Comparison of ENCODE assay signal across 8 mouse cellular contexts in genomic region chr10:60002203-60002602, GRCm38 (mm10). TPM values are rescaled to one million over a fixed set of nuclear protein-coding genes. Genes with fewer than 3 reads are reported as not detected.
DNase-seq lines count a peak whose midpoint lies in the region; ATAC-seq and TF ChIP-seq lines count a peak whose summit lies in the region.

No protein-coding gene starts in this region.

- H3K27ac ChIP-seq in heart, embryonic 13.5 days (replicated peaks), result peak overlapping the region; percentile 96
- peak overlapping the region; percentile 95 for H3K27ac ChIP-seq in MEL (ENCODE audit: control insufficient read depth, low read depth, low read length)
- H3K27ac ChIP-seq in limb, embryonic 13.5 days, result peak overlapping the region; percentile 98
- H3K27ac ChIP-seq in small intestine, adult 2 months (ENCODE audit: insufficient read depth, low read depth, low read length), result peak overlapping the region; percentile 99

- peak overlapping the region; percentile 85 for H3K9ac ChIP-seq in heart, embryonic 13.5 days
- peak overlapping the region; percentile 91 for H3K9ac ChIP-seq in MEL (ENCODE audit: control insufficient read depth, low read depth, low read length, poor library complexity, severe bottlenecking)
- H3K9ac ChIP-seq in limb, embryonic 13.5 days, result peak overlapping the region; percentile 81

- TF ChIP-seq EP300 in MEL (IDR thresholded peaks at IDR 0.05; ENCODE audit: low read depth in 1 of 2, low read length in 2 of 2), result no peak

- H3K27me3 ChIP-seq in heart, embryonic 13.5 days (replicated peaks), result no peaks in the 10 kb centered on the region
- no peaks in the 10 kb centered on the region for H3K27me3 ChIP-seq in MEL (ENCODE audit: control insufficient read depth in 1 of 2, insufficient read depth in 2 of 2, low read length in 2 of 2)
- no peaks in the 10 kb centered on the region for H3K27me3 ChIP-seq in limb, embryonic 13.5 days
- H3K27me3 ChIP-seq in small intestine, adult 2 months (ENCODE audit: control insufficient read depth, insufficient read depth, low read length), result no peaks in the 10 kb centered on the region

- 3% methylated on average over 12 of the region's 12 CpGs for WGBS in heart, embryonic 13.5 days
- 3% methylated on average over 12 of the region's 12 CpGs for WGBS in limb, embryonic 13.5 days
- WGBS in small intestine, adult 2 months, result under 1% methylated on average over 12 of the region's 12 CpGs

- no peak for TF ChIP-seq RAD21 in MEL (IDR thresholded peaks at IDR 0.05; ENCODE audit: low read depth, low read length)

- no peak for ATAC-seq in heart, embryonic 13.5 days (ENCODE audit: extremely low read depth, insufficient number of reproducible peaks, low FRiP score, low TSS enrichment)
- ATAC-seq in erythroid progenitor cell, adult 5-6 weeks (replicated peaks; ENCODE audit: low FRiP score, poor library complexity, severe bottlenecking), result peak; percentile 32
- no peak for ATAC-seq in limb, embryonic 13.5 days (ENCODE audit: low FRiP score, low read depth)

- H3K9me3 ChIP-seq in heart, embryonic 13.5 days, result no peaks in the 10 kb centered on the region
- H3K9me3 ChIP-seq in MEL (replicated peaks; ENCODE audit: insufficient read depth, low read length), result no peaks in the 10 kb centered on the region
- no peaks in the 10 kb centered on the region for H3K9me3 ChIP-seq in limb, embryonic 13.5 days

- H3K36me3 ChIP-seq in heart, embryonic 13.5 days, result peaks cover 25% of the 10 kb centered on the region
- H3K36me3 ChIP-seq in MEL (ENCODE audit: control insufficient read depth in 1 of 2, insufficient read depth in 2 of 2, low read length in 2 of 2), result peaks cover 0 to 32% of the 10 kb centered on the region in 2 experiments; a peak in 2 of 4 replicates
- H3K36me3 ChIP-seq in limb, embryonic 13.5 days, result peaks cover 11% of the 10 kb centered on the region
- H3K36me3 ChIP-seq in small intestine, adult 2 months (ENCODE audit: control insufficient read depth, insufficient read depth, low read length), result 0 out of 2 replicates have a peak, but pooled peaks cover 2% of the 10 kb centered on the region

- TF ChIP-seq CTCF in MEL (IDR thresholded peaks at IDR 0.05 in 2 of 3, conservative IDR thresholded peaks at IDR 0.05 in 1 of 3; ENCODE audit: control insufficient read depth in 1 of 3, insufficient read depth in 1 of 3, low read depth in 2 of 3, low read length in 3 of 3, poor library complexity in 1 of 3, severe bottlenecking in 1 of 3), result no peak
- no peak for TF ChIP-seq CTCF in small intestine, adult 2 months (IDR thresholded peaks at IDR 0.05; ENCODE audit: extremely low read depth, insufficient read length, insufficient replicate concordance, low read depth, low read length)

- peaks cover 16% of the 10 kb centered on the region for H3K79me2 ChIP-seq in MEL (ENCODE audit: control insufficient read depth, insufficient read depth, low read length, poor library complexity)

- TF ChIP-seq POLR2A in MEL (IDR thresholded peaks at IDR 0.05; ENCODE audit: control insufficient read depth in 1 of 2, insufficient read depth in 1 of 2, low read depth in 1 of 2, low read length in 2 of 2, poor library complexity in 1 of 2), result no peak; a peak in 1 of 4 replicates
- TF ChIP-seq POLR2A in small intestine, adult 2 months (IDR thresholded peaks at IDR 0.05; ENCODE audit: low read depth, low read length), result no peak

- no peak for DNase-seq in heart, adult 8-10 months (ENCODE audit: low spot score)
- peak; percentile 86 for DNase-seq in MEL (ENCODE audit: low read depth, low spot score)
- no peak for DNase-seq in T-cell, adult 2 months (ENCODE audit: low spot score)
- no peak for DNase-seq in kidney, postnatal 14 days

- peak overlapping the region; percentile 92 for H3K4me2 ChIP-seq in heart, embryonic 13.5 days
- peak overlapping the region; percentile 85 for H3K4me2 ChIP-seq in limb, embryonic 13.5 days (replicated peaks)

- H3K4me1 ChIP-seq in heart, embryonic 13.5 days, result peaks cover 26% of the 10 kb centered on the region
- H3K4me1 ChIP-seq in MEL (ENCODE audit: control insufficient read depth in 1 of 2, insufficient read depth in 2 of 2, low read length in 2 of 2), result peaks cover 7 to 17% of the 10 kb centered on the region in 2 experiments
- peaks cover 29% of the 10 kb centered on the region for H3K4me1 ChIP-seq in limb, embryonic 13.5 days
- H3K4me1 ChIP-seq in small intestine, adult 2 months (ENCODE audit: control insufficient read depth, insufficient read depth, insufficient read length, low read length), result peaks cover 4% of the 10 kb centered on the region; the same call in 1 of the 2 replicates

- peak overlapping the region; percentile 60 for H3K4me3 ChIP-seq in heart, embryonic 13.5 days
- H3K4me3 ChIP-seq in MEL (ENCODE audit: control insufficient read depth in 1 of 2, insufficient read depth in 1 of 2, low read depth in 2 of 2, low read length in 2 of 2), result peak overlapping the region; percentile 76 to 90
- H3K4me3 ChIP-seq in limb, embryonic 13.5 days, result peak overlapping the region; percentile 68
- peak overlapping the region; percentile 84 for H3K4me3 ChIP-seq in small intestine, adult 2 months (ENCODE audit: low read depth, low read length)

TF ChIP-seq in MEL, 35 proteins besides CTCF, POLR2A, EP300 and RAD21 (continues in another document):
- TF ChIP-seq GABPA (IDR thresholded peaks at IDR 0.05; ENCODE audit: low read depth, low read length) (no peak), UBTF (IDR thresholded peaks at IDR 0.05; ENCODE audit: borderline replicate concordance, insufficient read depth, low read depth, low read length) (no peak), RCOR1 (IDR thresholded peaks at IDR 0.05; ENCODE audit: low read depth, low read length) (no peak), TBP (IDR thresholded peaks at IDR 0.05; ENCODE audit: low read depth, low read length) (peak; percentile 57; the same call in 1 of the 2 replicates), ZMIZ1 (IDR thresholded peaks at IDR 0.05; ENCODE audit: low read depth, low read length) (no peak), ZKSCAN1 (IDR thresholded peaks at IDR 0.05; ENCODE audit: low read depth, low read length) (no peak), ELF1 (IDR thresholded peaks at IDR 0.05; ENCODE audit: low read depth, low read length) (no peak), TAL1 (IDR thresholded peaks at IDR 0.05; ENCODE audit: low read length) (no peak), POLR2AphosphoS2 (IDR thresholded peaks at IDR 0.05; ENCODE audit: low read length) (no peak), MAZ (IDR thresholded peaks at IDR 0.05; ENCODE audit: low read depth, low read length) (0 out of 2 replicates have a peak, but pooled peaks have one; percentile 71), ZC3H11A (IDR thresholded peaks at IDR 0.05; ENCODE audit: low read depth, low read length) (no peak), KAT2A (conservative IDR thresholded peaks at IDR 0.05; ENCODE audit: low read depth, low read length) (no peak), USF2 (IDR thresholded peaks at IDR 0.05; ENCODE audit: borderline replicate concordance in 1 of 2, insufficient read depth in 1 of 2, low read depth in 1 of 2, low read length in 2 of 2) (no peak), CHD1 (IDR thresholded peaks at IDR 0.05; ENCODE audit: low read depth, low read length) (peak; percentile 75; the same call in 1 of the 2 replicates), MAX (IDR thresholded peaks at IDR 0.05; ENCODE audit: low read length) (no peak), TCF12 (IDR thresholded peaks at IDR 0.05; ENCODE audit: low read depth, low read length) (peak; percentile 24; the same call in 1 of the 2 replicates), JUND (IDR thresholded peaks at IDR 0.05; ENCODE audit: low read depth, low read length) (no peak), ETS1 (IDR thresholded peaks at IDR 0.05; ENCODE audit: low read depth, low read length) (peak; percentile 56; the same call in 1 of the 2 replicates), SMC3 (IDR thresholded peaks at IDR 0.05; ENCODE audit: low read depth, low read length) (no peak)

RNA-seq across cellular contexts. Expression of gene Ascc1, which starts 0.4 kb away (rescaled TPM):
- polyA plus RNA-seq in heart, embryonic 13.5 days (2015; fragmentation: Nextera tagmentation; extraction: Ambion mirVana), result 33.8 and 37.9 TPM in 2 replicates
- 10 to 100 TPM; 22.3 to 26.7 (median 24.4) TPM for total RNA-seq in heart, adult 8-10 months (2022)
- total RNA-seq in MEL (2012; rRNA removed), result 17.0 and 17.1 TPM in 2 replicates
- 10 to 100 TPM in 1 of 2 experiments, not detected in 1; 37.9 TPM for polyA plus RNA-seq in MEL (2012; ENCODE audit: insufficient read depth in 1 of 2, insufficient read length in 2 of 2, low read depth in 1 of 2, low replicate concordance in 2 of 2, missing spikeins in 1 of 2)
- 11.3 and 21.6 TPM in 2 replicates for total RNA-seq in erythroid progenitor cell, adult 5-6 weeks (2015; ENCODE audit: low replicate concordance)
- 9.6 and 22.6 TPM in 2 replicates for total RNA-seq in erythroid progenitor cell, adult 5-6 weeks (2017; ENCODE audit: low replicate concordance)
- 44.9 and 46.0 TPM in 2 replicates for polyA plus RNA-seq in limb, embryonic 13.5 days (2015; fragmentation: Nextera tagmentation; extraction: Ambion mirVana)
- polyA plus RNA-seq in small intestine, adult 2 months (2012; rRNA removed), result 5.8 and 14.2 TPM in 2 replicates

RNA-seq across cellular contexts. Expression of gene Anapc16, which starts 0.7 kb away (rescaled TPM):
- 84.7 and 93.3 TPM in 2 replicates for polyA plus RNA-seq in heart, embryonic 13.5 days (2015; fragmentation: Nextera tagmentation; extraction: Ambion mirVana)
- total RNA-seq in heart, adult 8-10 months (2022), result 10 to 100 TPM; 59.0 to 88.1 (median 74.3) TPM
- total RNA-seq in MEL (2012; rRNA removed), result 61.5 and 73.0 TPM in 2 replicates
- 10 to 100 TPM in 1 of 2 experiments, not detected in 1; 53.7 TPM for polyA plus RNA-seq in MEL (2012; ENCODE audit: insufficient read depth in 1 of 2, insufficient read length in 2 of 2, low read depth in 1 of 2, low replicate concordance in 2 of 2, missing spikeins in 1 of 2)
- total RNA-seq in erythroid progenitor cell, adult 5-6 weeks (2015; ENCODE audit: low replicate concordance), result 42.5 and 54.5 TPM in 2 replicates
- 34.0 and 36.5 TPM in 2 replicates for total RNA-seq in erythroid progenitor cell, adult 5-6 weeks (2017; ENCODE audit: low replicate concordance)
- polyA plus RNA-seq in limb, embryonic 13.5 days (2015; fragmentation: Nextera tagmentation; extraction: Ambion mirVana), result 128 and 133 TPM in 2 replicates
- polyA plus RNA-seq in small intestine, adult 2 months (2012; rRNA removed), result 33.0 and 51.4 TPM in 2 replicates

RNA-seq across cellular contexts. Expression of gene Ddit4, which starts 50.6 kb away (rescaled TPM):
- 19.7 and 24.5 TPM in 2 replicates for polyA plus RNA-seq in heart, embryonic 13.5 days (2015; fragmentation: Nextera tagmentation; extraction: Ambion mirVana)
- total RNA-seq in heart, adult 8-10 months (2022), result 10 to 100 TPM; 22.1 to 74.4 (median 55.6) TPM
- total RNA-seq in MEL (2012; rRNA removed), result 2.6 and 40.6 TPM in 2 replicates
- polyA plus RNA-seq in MEL (2012; ENCODE audit: insufficient read depth in 1 of 2, insufficient read length in 2 of 2, low read depth in 1 of 2, low replicate concordance in 2 of 2, missing spikeins in 1 of 2), result 10 to 100 TPM in 1 of 2 experiments, not detected in 1; 11.6 TPM
- total RNA-seq in erythroid progenitor cell, adult 5-6 weeks (2015; ENCODE audit: low replicate concordance), result 0.72 and 3.8 TPM in 2 replicates
- 1.9 TPM in 1 of 2 replicates, not detected in the other for total RNA-seq in erythroid progenitor cell, adult 5-6 weeks (2017; ENCODE audit: low replicate concordance)
- 75.9 and 77.0 TPM in 2 replicates for polyA plus RNA-seq in limb, embryonic 13.5 days (2015; fragmentation: Nextera tagmentation; extraction: Ambion mirVana)
- polyA plus RNA-seq in small intestine, adult 2 months (2012; rRNA removed), result 21.5 and 35.0 TPM in 2 replicates
